Mouse (Mus musculus) midbrain, embryonic 16.5 days (tissue): ENCODE data around the gene Olfr353. TPM values are rescaled to one million over a fixed set of nuclear protein-coding genes. Genes with fewer than 3 reads are reported as not detected.

Experiments
- polyA plus RNA-seq: library from polyadenylated mRNA; unstranded; fragments of >200 nt; fragmentation: Nextera tagmentation; extraction: Ambion mirVana; gene quantifications from 2 replicates; pipeline ENCODE4 v1.2.1, GENCODE M21; 2015

Olfr353 gene
- polyA plus RNA-seq, 1 experiment from 2014 or later: not detected

Other genes starting within 250 kb of the Olfr353 start
- not detected in 2 replicates for gene Olfr346, start 207.1 kb downstream of the Olfr353 start, polyA plus RNA-seq
- gene Olfr347, start 161.0 kb downstream of the Olfr353 start, polyA plus RNA-seq: not detected in 2 replicates
- not detected in 2 replicates for gene Olfr348, start 108.7 kb downstream of the Olfr353 start, polyA plus RNA-seq
- not detected in 2 replicates for gene Olfr50, start 102.4 kb downstream of the Olfr353 start, polyA plus RNA-seq
- not detected in 2 replicates for gene Olfr3, start 75.9 kb downstream of the Olfr353 start, polyA plus RNA-seq
- not detected in 2 replicates for gene Olfr350, start 46.6 kb downstream of the Olfr353 start, polyA plus RNA-seq
- gene Olfr351, start 30.3 kb downstream of the Olfr353 start, polyA plus RNA-seq: not detected in 2 replicates
- gene Olfr352, start 24.5 kb downstream of the Olfr353 start, polyA plus RNA-seq: not detected in 2 replicates
- gene Olfr354, start 12.7 kb upstream of the Olfr353 start, polyA plus RNA-seq: not detected in 2 replicates
- not detected in 2 replicates for gene Olfr355, start 36.0 kb upstream of the Olfr353 start, polyA plus RNA-seq
- not detected in 2 replicates for gene Olfr356, start 44.2 kb upstream of the Olfr353 start, polyA plus RNA-seq
- gene Olfr357, start 100.9 kb upstream of the Olfr353 start, polyA plus RNA-seq: not detected in 2 replicates
- not detected in 2 replicates for gene Olfr358, start 116.4 kb upstream of the Olfr353 start, polyA plus RNA-seq
- gene Olfr360, start 172.8 kb upstream of the Olfr353 start, polyA plus RNA-seq: not detected in 2 replicates
- gene Olfr361, start 196.4 kb upstream of the Olfr353 start, polyA plus RNA-seq: not detected in 2 replicates
- gene Olfr362, start 225.0 kb upstream of the Olfr353 start, polyA plus RNA-seq: not detected in 2 replicates
- gene Olfr364-ps1, start 246.4 kb upstream of the Olfr353 start, polyA plus RNA-seq: not detected in 2 replicates